Mouse (Mus musculus): Measurements from ENCODE around the gene Ppih.

- no peak for TF ChIP-seq EP300 (IDR thresholded peaks at IDR 0.05; ENCODE audit: low read depth)
- no peak for TF ChIP-seq CTCF (IDR thresholded peaks at IDR 0.05; ENCODE audit: low read depth)
These were observed 17.1 kb downstream of the Ppih start for GRCm38 (mm10) chr4:119303291-119303690.

Data from liver, embryonic 14.5 days (tissue).